Mouse (Mus musculus) lung, postnatal 0 days (tissue): ENCODE measurements at regions not wholly inside any gene's neighbourhood (a gene's known extent, or its start where the extent isn't known, plus 50 kb on each side); places are given as distances from the start of the nearest gene placed in this dataset.

Experiments
- ATAC-seq: fragments of 200-750 bp; cut with Nextera tagmentation; 2 replicates; pipeline ENCODE4 v1.8.0; 2017; ENCODE audit warnings: moderate library complexity
- DNase-seq: peaks from one replicate; pipeline ENCODE4 v3.0.0-alpha.2; 2016; ENCODE audit warnings: low spot score
- H3K27ac ChIP-seq: fragments of 300-500 bp; sonication (generic); 2 replicates; pipeline ENCODE4 v1.5.1; 2014; ENCODE audit warnings: antibody characterized with exemption, mild to moderate bottlenecking, low read length, mixed read lengths
- H3K27me3 ChIP-seq: fragments of 300-500 bp; sonication (generic); replicated peaks from 2 replicates; pipeline ENCODE4 v1.6.1; 2014; ENCODE audit warnings: low read length, mixed read lengths; ENCODE audit not compliant: insufficient read depth
- H3K36me3 ChIP-seq: fragments of 300-500 bp; sonication (generic); 2 replicates; pipeline ENCODE4 v1.6.1; 2014; ENCODE audit warnings: low read length, mixed read lengths; ENCODE audit not compliant: insufficient read depth
- H3K4me1 ChIP-seq: fragments of 300-500 bp; sonication (generic); 2 replicates; pipeline ENCODE4 v1.6.1; 2014; ENCODE audit warnings: antibody characterized with exemption, low read depth, low read length, mixed read lengths; ENCODE audit not compliant: insufficient read depth
- H3K4me2 ChIP-seq: fragments of 300-500 bp; sonication (generic); replicated peaks from 2 replicates; pipeline ENCODE4 v1.6.1; 2014; ENCODE audit warnings: low read depth, mild to moderate bottlenecking, low read length, moderate library complexity, mixed read lengths
- H3K4me3 ChIP-seq: fragments of 300-500 bp; sonication (generic); 2 replicates; pipeline ENCODE4 v1.5.1; 2014; ENCODE audit warnings: low read depth, low read length
- H3K9ac ChIP-seq: fragments of 300-500 bp; sonication (generic); replicated peaks from 2 replicates; pipeline ENCODE4 v1.6.1; 2014; ENCODE audit warnings: low read depth, mild to moderate bottlenecking
- H3K9me3 ChIP-seq: fragments of 300-500 bp; sonication (generic); 2 replicates; pipeline ENCODE4 v1.6.1; 2016; ENCODE audit warnings: low read length, mixed read lengths
- CTCF ChIP-seq: IDR thresholded peaks from 2 replicates; pipeline ENCODE4 v1.5.1; 2016; ENCODE audit warnings: antibody characterized with exemption, mild to moderate bottlenecking
- EP300 ChIP-seq: IDR thresholded peaks from 2 replicates; pipeline ENCODE4 v1.6.1; 2016; ENCODE audit warnings: antibody characterized with exemption, mild to moderate bottlenecking, control low read depth
- WGBS: fragments of 180-500 bp; shearing (Covaris S2); extraction: QIAGEN DNeasy Blood & Tissue Kit; methylation state at CpG from one replicate; pipeline ENCODE4 v1.1.7; 2014; 5-methylcytosine and 5-hydroxymethylcytosine counted together

DNA sequence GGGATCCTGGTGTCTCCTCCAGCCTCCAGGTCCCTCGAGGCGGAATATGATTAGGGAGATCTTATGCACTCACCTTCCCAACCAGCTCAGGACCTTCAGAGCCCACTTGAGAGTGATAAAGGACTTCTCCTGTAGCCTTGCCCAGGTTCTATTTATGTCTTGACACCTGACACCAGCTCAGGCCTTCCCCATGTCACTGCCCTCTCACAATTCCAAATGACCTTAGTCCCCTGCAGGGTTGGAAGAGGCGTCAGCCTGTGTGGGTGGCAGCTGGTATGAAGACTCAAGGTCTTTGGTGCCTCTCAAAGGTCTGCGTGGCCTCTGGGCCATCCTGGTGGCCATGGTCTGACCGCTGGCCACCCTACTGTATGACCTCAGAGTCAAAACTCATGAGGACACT lies 120.1 kb downstream of the 1810010D01Rik start:
- H3K27ac ChIP-seq: no peak overlapping the region
- TF ChIP-seq EP300: no peak
- TF ChIP-seq CTCF: no peak
- no peak overlapping the region for H3K4me3 ChIP-seq
- DNase-seq (no peak), ATAC-seq (no peak)
- H3K4me2 ChIP-seq: no peak overlapping the region
- WGBS: 73% methylated on average over 5 of the region's 5 CpGs
- no peak overlapping the region for H3K9ac ChIP-seq
- no peaks in the 10 kb centered on the region for H3K36me3 ChIP-seq
- no peaks in the 10 kb centered on the region for H3K4me1 ChIP-seq
- no peaks in the 10 kb centered on the region for H3K27me3 ChIP-seq
- no peaks in the 10 kb centered on the region for H3K9me3 ChIP-seq

DNA sequence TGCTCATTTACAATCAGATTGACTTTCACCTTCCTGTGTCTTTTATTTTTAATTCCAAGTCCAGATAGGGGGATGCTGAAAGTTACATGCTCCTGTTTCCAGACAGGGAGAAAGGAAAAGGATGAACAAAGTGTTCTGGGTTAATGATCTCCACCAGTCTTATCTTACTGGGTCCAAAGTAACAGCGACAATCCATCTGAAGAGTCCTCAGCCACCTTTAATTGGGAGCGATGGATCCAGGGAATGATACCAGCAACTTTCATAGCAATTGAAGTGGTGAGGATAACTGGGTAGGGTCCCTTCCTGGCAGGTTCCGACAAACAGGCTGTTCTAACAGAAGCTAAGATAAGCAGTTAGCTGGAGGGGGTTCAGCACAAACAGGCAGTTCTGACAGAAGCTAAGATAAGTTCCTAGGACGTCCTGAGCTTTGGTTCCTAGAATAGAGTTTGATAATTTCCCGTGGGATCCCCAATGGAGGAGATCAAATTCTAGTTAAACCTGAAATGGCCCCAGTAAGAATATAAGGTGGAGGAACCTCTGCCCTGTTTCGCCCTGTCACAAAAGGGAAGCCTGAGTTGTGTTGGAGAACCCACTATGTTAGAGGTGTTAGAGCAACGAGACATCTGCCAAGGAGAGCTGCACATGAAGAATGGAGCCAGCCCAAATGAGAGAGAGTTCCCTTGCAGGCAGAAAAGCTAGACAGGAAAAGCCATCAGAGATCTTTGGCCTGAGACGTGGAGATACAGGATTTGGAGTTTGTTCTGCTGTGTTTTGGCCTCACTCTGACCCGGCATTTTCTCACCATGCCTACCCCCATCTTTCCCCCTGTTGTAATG lies 124.8 kb downstream of the 1810010D01Rik start:
- ATAC-seq: no peak
- Histone ChIP-seq H3K4me3 (no peak overlapping the region), H3K27ac (no peak overlapping the region), H3K9ac (no peak overlapping the region), H3K4me2 (no peak overlapping the region), H3K27me3 (no peaks in the 10 kb centered on the region), H3K4me1 (no peaks in the 10 kb centered on the region), H3K36me3 (no peaks in the 10 kb centered on the region), H3K9me3 (no peaks in the 10 kb centered on the region)
- DNase-seq: no peak
- 53% methylated on average over 9 of the region's 9 CpGs for WGBS
- no peak for TF ChIP-seq CTCF
- TF ChIP-seq EP300: no peak

DNA sequence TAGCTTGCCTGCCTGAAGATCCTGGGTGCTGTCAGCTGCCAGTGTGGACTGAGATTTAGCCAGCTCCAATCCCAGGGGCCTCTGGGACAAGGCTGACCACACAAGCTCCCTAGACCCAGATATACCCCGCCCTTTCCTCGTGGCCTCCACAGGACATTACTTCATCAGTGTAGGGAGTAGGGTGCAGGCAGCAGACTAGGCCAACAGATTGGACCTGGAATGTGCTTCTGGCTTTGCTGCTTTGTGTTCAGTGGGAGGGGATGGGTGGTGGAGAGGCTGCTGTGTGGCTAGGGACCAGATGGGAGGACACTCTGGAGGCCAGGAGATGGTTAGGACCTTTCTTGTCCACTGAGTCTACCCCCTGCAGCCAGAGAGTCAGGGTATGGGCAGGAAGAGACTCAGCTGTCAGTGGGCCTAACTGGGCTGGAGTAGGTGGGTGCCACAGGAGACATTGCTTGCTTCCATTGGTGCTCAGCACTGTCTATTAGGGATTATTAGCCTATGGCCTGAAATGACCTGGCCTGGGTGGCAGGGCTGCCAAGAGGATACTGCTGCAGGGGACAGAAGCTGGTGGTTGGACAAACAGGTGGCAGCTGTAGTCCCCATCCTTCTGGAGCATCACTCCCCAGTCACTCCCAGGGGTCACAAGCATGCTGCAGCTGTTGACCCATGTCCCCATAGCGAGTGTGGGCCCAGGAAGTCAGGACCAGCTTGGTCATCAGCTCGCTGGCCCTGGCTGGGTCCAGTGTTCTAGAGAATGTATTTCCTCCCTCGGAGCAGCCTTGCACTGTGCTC lies 132.5 kb upstream of the Ccnd1 start:
- no peak for DNase-seq
- no peak overlapping the region for H3K27ac ChIP-seq

DNA sequence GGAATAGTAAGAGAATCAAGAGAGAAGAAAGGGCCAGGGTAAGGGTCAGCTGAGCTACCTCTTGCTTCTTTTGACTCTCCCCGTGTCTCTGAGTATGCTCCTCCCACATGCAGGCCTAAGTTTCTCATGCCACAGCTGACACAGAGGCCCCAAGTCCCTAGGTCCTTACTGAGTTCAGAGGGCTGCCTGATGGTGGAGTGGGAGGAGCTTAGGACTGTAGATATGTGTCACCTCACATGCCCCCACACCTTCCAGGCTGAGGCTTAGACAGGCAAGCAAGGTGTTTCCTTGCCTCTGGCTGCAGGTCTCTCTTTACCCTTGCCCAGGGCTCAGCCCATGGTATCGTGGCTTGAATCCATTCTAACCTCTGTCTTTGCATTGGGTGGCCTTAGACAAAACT lies 131.8 kb upstream of the Ccnd1 start:
- Histone ChIP-seq H3K27me3 (no peaks in the 10 kb centered on the region), H3K4me3 (no peak overlapping the region), H3K9me3 (no peaks in the 10 kb centered on the region), H3K4me1 (no peaks in the 10 kb centered on the region), H3K27ac (no peak overlapping the region), H3K36me3 (no peaks in the 10 kb centered on the region), H3K4me2 (no peak overlapping the region), H3K9ac (no peak overlapping the region)
- WGBS: 62% methylated on average over 2 of the region's 2 CpGs
- no peak for TF ChIP-seq CTCF
- TF ChIP-seq EP300: no peak
- DNase-seq: no peak
- ATAC-seq: no peak

More for the DNA sequence above, 132.5 kb upstream of the Ccnd1 start:
- Histone ChIP-seq H3K4me1 (no peaks in the 10 kb centered on the region), H3K9me3 (no peaks in the 10 kb centered on the region), H3K4me3 (no peak overlapping the region), H3K36me3 (no peaks in the 10 kb centered on the region), H3K27me3 (no peaks in the 10 kb centered on the region), H3K4me2 (no peak overlapping the region), H3K9ac (no peak overlapping the region)
- WGBS: 74% methylated on average over 5 of the region's 5 CpGs
- ATAC-seq: peak; percentile 54
- TF ChIP-seq CTCF (no peak), EP300 (no peak)

DNA sequence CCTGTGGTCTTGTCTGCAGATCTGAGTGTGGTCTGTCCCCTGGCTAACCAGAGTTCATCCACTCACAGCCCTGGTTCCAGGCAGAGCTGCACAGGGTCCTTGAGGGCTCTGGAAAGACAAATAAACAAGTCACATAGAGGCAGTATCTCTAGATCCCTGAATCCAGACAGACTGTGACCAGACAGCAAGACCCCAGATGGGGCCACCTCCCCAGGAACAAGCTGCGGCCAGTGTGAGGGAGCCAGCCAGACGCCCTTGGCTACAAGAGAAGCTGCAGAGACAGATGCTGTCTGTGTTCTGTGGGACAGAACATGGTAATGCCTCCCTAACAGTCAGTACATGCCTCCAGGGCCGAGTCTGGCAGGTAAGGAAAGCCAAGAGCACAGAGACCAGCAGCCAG lies 127.6 kb upstream of the Ccnd1 start:
- H3K4me3 ChIP-seq: no peak overlapping the region
- H3K27me3 ChIP-seq: no peaks in the 10 kb centered on the region
- TF ChIP-seq EP300 (no peak), CTCF (no peak)
- no peaks in the 10 kb centered on the region for H3K36me3 ChIP-seq
- no peak overlapping the region for H3K27ac ChIP-seq
- H3K9me3 ChIP-seq: no peaks in the 10 kb centered on the region
- no peak for ATAC-seq
- H3K4me1 ChIP-seq: no peaks in the 10 kb centered on the region
- no peak overlapping the region for H3K9ac ChIP-seq
- H3K4me2 ChIP-seq: no peak overlapping the region
- DNase-seq: no peak
- 53% methylated on average over 3 of the region's 3 CpGs for WGBS

DNA sequence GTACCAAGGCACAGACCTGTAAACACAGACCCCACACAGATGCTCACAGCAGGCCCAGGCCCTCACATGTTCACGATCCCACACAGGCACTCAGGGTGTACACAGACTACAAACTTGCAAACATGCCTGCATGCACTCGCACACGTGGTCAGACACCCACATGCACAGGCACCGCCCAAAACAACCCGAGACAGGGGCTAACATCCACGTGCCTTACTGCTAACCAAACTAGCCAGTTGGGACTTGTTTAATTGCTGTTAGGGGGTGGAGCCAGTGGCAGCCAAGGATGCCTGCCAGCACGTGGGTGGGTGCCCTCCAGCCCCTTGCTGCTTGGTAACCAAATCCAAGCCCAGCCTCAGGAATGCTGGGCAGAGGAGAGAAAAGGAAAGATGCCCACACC lies 116.6 kb upstream of the Ccnd1 start:
- DNase-seq: peak; percentile 71
- no peaks in the 10 kb centered on the region for H3K36me3 ChIP-seq
- H3K27ac ChIP-seq: no peak overlapping the region
- ATAC-seq: peak; percentile 83
- no peak overlapping the region for H3K4me2 ChIP-seq
- no peaks in the 10 kb centered on the region for H3K9me3 ChIP-seq
- TF ChIP-seq CTCF (no peak), EP300 (no peak)
- H3K9ac ChIP-seq: no peak overlapping the region
- H3K4me3 ChIP-seq: no peak overlapping the region
- H3K4me1 ChIP-seq: no peaks in the 10 kb centered on the region
- H3K27me3 ChIP-seq: no peaks in the 10 kb centered on the region
- 38% methylated on average over 7 of the region's 7 CpGs for WGBS
